Mouse (Mus musculus) hindbrain, embryonic 16.5 days (tissue): ENCODE results near the gene Tspan18. TPM values are rescaled to one million over a fixed set of nuclear protein-coding genes. Genes with fewer than 3 reads are reported as not detected.

Experiments
- ATAC-seq: fragments of 200-750 bp; cut with Nextera tagmentation; 2 replicates; pipeline ENCODE4 v1.8.0; 2017; ENCODE audit warnings: moderate TSS enrichment, moderate library complexity
- H3K27ac ChIP-seq: fragments of 300-500 bp; sonication (generic); 2 replicates; pipeline ENCODE4 v1.5.1; 2014; ENCODE audit warnings: low read depth, mild to moderate bottlenecking, control low read depth, low read length, moderate library complexity
- H3K27me3 ChIP-seq: fragments of 300-500 bp; sonication (generic); replicated peaks from 2 replicates; pipeline ENCODE4 v1.6.1; 2014; ENCODE audit warnings: low read length; ENCODE audit not compliant: control insufficient read depth, insufficient read depth
- H3K36me3 ChIP-seq: fragments of 300-500 bp; sonication (generic); 2 replicates; pipeline ENCODE4 v1.6.1; 2014; ENCODE audit warnings: mild to moderate bottlenecking, low read length, moderate library complexity, mixed read lengths; ENCODE audit not compliant: control insufficient read depth, insufficient read depth
- H3K4me1 ChIP-seq: fragments of 300-500 bp; sonication (generic); 2 replicates; pipeline ENCODE4 v1.6.1; 2014; ENCODE audit warnings: low read depth, low read length; ENCODE audit not compliant: control insufficient read depth, insufficient read depth
- H3K4me2 ChIP-seq: fragments of 300-500 bp; sonication (generic); 2 replicates; pipeline ENCODE4 v1.6.1; 2014; ENCODE audit warnings: mild to moderate bottlenecking, low read length, control low read depth, moderate library complexity
- H3K4me3 ChIP-seq: fragments of 300-500 bp; sonication (generic); 2 replicates; pipeline ENCODE4 v1.5.1; 2014; ENCODE audit warnings: mild to moderate bottlenecking, low read length, control low read depth, moderate library complexity
- H3K9ac ChIP-seq: fragments of 300-500 bp; sonication (generic); 2 replicates; pipeline ENCODE4 v1.6.1; 2014; ENCODE audit warnings: low read depth, mild to moderate bottlenecking, control low read depth, low read length, moderate library complexity
- H3K9me3 ChIP-seq: fragments of 300-500 bp; sonication (generic); 2 replicates; pipeline ENCODE4 v1.6.1; 2014; ENCODE audit warnings: mild to moderate bottlenecking, low read length, moderate library complexity; ENCODE audit not compliant: control insufficient read depth
- WGBS: fragments of 180-500 bp; shearing (Covaris S2); extraction: QIAGEN DNeasy Blood & Tissue Kit; methylation state at CpG from one replicate; pipeline ENCODE4 v1.1.7; 2014; 5-methylcytosine and 5-hydroxymethylcytosine counted together
- polyA plus RNA-seq: library from polyadenylated mRNA; unstranded; fragments of >200 nt; fragmentation: Nextera tagmentation; extraction: Ambion mirVana; gene quantifications from 2 replicates; pipeline ENCODE4 v1.2.1, GENCODE M21; 2015

Tspan18 gene
- polyA plus RNA-seq, 1 experiment from 2014 or later = 15.7 TPM

DNA sequence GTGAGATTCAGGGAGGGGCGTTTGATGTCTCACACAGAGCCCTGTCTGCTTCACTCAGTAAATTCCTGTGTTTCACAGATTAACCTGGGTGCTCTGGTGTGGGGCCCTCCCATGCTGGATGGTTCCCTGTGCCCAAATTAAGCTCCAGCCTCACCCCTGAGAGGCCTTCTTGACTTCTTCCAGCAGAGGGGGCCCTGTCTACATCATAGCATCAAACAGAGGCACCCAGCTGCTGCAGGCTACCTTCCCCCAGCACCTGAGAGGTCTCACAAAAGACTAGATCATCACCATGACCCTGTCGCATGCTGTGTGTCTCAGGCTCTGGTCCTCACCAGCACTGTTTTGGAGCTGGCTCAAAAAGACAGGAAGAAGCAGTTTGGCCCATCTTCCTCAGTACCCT lies 121.9 kb downstream of the Tspan18 start:
- Histone ChIP-seq H3K4me2 (no peak overlapping the region), H3K9ac (no peak overlapping the region), H3K4me1 (peaks cover 6% of the 10 kb centered on the region), H3K27ac (no peak overlapping the region), H3K36me3 (no peaks in the 10 kb centered on the region), H3K9me3 (no peaks in the 10 kb centered on the region), H3K27me3 (no peaks in the 10 kb centered on the region), H3K4me3 (no peak overlapping the region)
- no peak for ATAC-seq
- WGBS = 87% methylated on average over 2 of the region's 2 CpGs

DNA sequence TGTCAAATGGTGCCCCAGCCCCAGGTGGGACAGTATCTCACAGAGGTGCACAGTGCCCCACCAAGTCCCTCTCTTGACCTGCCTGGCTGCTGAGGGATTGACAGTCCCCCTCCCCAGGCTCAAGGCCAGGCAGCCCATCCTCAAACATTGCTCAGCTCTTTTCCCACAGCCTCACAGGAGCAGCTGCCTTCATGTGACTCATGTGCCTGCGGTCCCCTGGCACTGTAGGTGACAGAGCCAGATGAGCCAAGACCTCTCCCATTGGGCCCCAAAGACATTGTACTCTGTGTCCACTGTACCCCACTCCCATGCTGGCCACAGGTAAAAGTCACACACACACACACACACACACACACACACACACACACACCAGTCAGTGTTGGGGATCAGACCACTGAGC lies 128.2 kb downstream of the Tspan18 start:
- Histone ChIP-seq H3K9me3 (no peaks in the 10 kb centered on the region), H3K36me3 (no peaks in the 10 kb centered on the region), H3K27me3 (no peaks in the 10 kb centered on the region), H3K9ac (no peak overlapping the region), H3K27ac (no peak overlapping the region), H3K4me2 (no peak overlapping the region), H3K4me1 (no peaks in the 10 kb centered on the region), H3K4me3 (no peak overlapping the region)
- WGBS = 90% methylated on average over 1 of the region's 1 CpGs
- ATAC-seq = no peak

DNA sequence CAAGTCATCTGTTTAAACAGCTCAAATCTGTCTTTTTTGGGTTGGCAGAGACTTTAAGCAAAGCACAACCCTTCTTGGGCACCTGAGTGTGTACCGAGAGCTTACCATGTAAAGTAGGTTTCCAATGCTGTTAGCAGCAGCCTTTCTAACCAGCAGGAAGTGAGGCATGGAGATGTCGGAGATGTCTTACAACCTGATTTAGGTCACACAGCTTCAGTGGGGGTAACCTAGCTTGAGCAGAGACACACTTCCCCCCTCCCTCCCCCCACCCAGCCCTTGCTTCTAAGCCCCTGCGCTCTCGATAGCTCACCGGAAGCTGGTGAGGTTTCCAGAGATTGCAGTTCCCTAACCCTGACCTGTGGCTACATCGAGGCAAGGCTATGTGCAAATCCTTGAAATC lies 129.7 kb downstream of the Tspan18 start:
- 86% methylated on average over 6 of the region's 6 CpGs for WGBS
- no peaks in the 10 kb centered on the region for H3K4me1 ChIP-seq
- H3K27ac ChIP-seq = no peak overlapping the region
- ATAC-seq = no peak
- no peak overlapping the region for H3K4me2 ChIP-seq
- no peaks in the 10 kb centered on the region; the same call in 1 of the 2 replicates for H3K36me3 ChIP-seq
- no peaks in the 10 kb centered on the region for H3K27me3 ChIP-seq
- no peaks in the 10 kb centered on the region for H3K9me3 ChIP-seq
- no peak overlapping the region for H3K4me3 ChIP-seq
- H3K9ac ChIP-seq = no peak overlapping the region

DNA sequence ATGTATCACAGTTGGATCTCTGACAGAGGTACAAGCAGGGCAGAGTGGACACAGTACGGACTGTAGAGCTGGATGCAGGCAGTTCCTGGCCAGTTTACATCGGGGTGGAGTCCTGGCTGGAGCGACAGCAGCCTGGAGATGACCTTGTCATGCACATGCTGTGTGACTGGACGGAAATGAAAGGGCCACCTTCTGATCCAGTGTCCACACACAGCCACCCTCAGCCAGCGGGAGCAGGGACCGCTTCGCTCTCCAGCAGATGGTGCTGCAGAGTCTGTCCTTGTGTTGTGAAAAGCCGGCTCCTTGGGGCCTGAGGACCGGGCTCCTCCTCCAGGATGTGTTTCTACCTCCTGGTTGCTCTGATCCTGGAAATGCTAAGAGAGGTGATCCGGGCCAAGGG lies 130.6 kb downstream of the Tspan18 start:
- Histone ChIP-seq H3K4me3 (no peak overlapping the region), H3K4me2 (no peak overlapping the region)
- 16% methylated on average over 10 of the region's 10 CpGs for WGBS

DNA sequence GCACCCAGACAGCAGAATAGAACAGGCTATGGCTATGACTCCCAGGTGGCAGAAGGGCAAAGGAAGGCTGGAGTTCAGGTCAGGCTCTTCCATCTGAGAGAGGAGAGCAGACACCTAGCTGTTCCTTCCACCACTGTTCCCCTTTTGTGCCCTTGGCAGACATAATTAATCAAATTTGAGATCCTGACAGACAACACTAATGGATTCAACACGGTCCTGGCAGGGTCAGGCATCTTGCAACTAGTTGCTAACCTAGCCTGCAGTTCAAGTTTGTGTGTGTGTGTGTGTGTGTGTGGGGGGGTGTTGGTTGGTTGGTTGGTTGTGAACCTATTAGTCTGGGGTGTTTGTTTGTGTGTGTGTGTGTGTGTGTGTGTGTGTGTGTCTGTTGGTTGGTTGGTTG lies 131.5 kb downstream of the Tspan18 start:
- Histone ChIP-seq H3K27me3 (no peaks in the 10 kb centered on the region), H3K9me3 (no peaks in the 10 kb centered on the region), H3K4me3 (no peak overlapping the region), H3K27ac (no peak overlapping the region), H3K9ac (no peak overlapping the region), H3K4me2 (no peak overlapping the region), H3K4me1 (no peaks in the 10 kb centered on the region), H3K36me3 (peaks cover 2% of the 10 kb centered on the region; the same call in 1 of the 2 replicates)
- ATAC-seq = no peak
- WGBS = 28% methylated on average over 1 of the region's 1 CpGs

More for the DNA sequence above, 130.6 kb downstream of the Tspan18 start:
- Histone ChIP-seq H3K4me1 (no peaks in the 10 kb centered on the region), H3K36me3 (peaks cover 2% of the 10 kb centered on the region; the same call in 1 of the 2 replicates), H3K27ac (no peak overlapping the region), H3K9ac (no peak overlapping the region), H3K27me3 (no peaks in the 10 kb centered on the region), H3K9me3 (no peaks in the 10 kb centered on the region)
- peak; percentile 59 for ATAC-seq

DNA sequence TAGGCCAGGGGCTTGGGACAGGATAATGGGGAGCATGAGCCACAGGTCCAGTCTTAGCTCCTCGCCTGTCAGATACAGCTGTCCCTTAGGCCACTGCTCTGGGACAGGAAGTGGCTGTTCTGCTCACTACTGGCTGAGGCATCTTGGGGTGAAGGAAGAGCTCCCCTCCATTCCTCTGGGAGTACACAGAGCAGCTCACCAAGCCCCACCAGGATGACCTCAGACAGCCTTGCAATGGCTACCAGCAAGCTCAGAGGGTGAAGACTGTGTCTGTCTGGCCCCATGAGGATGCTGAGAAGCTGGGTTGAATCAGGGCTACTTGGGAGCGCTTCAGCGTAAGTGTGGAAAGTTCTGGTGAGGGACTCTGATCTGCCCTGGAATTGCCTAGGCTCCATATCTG lies 132.3 kb downstream of the Tspan18 start:
- no peaks in the 10 kb centered on the region for H3K4me1 ChIP-seq
- no peak for ATAC-seq
- no peaks in the 10 kb centered on the region for H3K9me3 ChIP-seq
- no peak overlapping the region for H3K27ac ChIP-seq
- no peaks in the 10 kb centered on the region for H3K27me3 ChIP-seq
- no peak overlapping the region for H3K9ac ChIP-seq
- H3K4me3 ChIP-seq = no peak overlapping the region
- 86% methylated on average over 3 of the region's 3 CpGs for WGBS
- H3K4me2 ChIP-seq = no peak overlapping the region
- peaks cover 2% of the 10 kb centered on the region; the same call in 1 of the 2 replicates for H3K36me3 ChIP-seq

DNA sequence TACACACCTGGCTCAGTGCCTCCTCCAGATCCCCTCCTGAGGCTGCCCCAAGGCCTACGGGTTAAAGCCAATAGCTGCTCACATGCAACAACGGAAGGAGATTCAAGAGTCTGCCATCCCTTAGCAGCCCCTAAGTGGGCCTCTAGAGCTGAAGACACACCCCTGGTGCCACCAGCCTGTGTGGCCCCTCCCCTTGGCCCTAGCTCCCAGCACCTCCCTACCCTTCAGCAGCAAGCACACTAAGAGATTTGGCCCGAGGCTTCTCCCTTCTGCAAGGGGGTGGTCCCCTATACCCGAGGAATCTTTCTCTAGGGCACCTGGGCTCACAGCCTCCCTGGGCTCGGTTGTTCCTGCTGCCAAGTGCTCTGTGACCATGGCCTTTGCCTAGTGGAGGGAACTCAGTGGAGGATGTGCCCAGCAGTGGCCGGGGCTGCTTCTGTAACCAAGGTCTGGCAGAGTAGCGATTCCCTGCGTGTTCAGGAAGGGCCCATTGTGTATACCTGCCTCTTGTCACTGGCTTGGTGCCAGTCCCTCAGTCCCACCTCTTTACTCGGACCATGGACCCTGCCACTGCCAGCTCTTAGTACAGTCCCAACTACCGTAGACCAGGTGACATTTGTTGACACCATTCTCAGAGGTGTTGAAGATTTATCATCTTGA lies 133.5 kb downstream of the Tspan18 start:
- Histone ChIP-seq H3K36me3 (peaks cover 2% of the 10 kb centered on the region; the same call in 1 of the 2 replicates), H3K4me3 (no peak overlapping the region), H3K9ac (0 out of 2 replicates have a peak overlapping the region, but pooled peaks have one; percentile 6), H3K4me2 (no peak overlapping the region), H3K27me3 (no peaks in the 10 kb centered on the region), H3K9me3 (no peaks in the 10 kb centered on the region), H3K27ac (no peak overlapping the region), H3K4me1 (no peaks in the 10 kb centered on the region)
- ATAC-seq = no peak
- WGBS = 56% methylated on average over 10 of the region's 10 CpGs

DNA sequence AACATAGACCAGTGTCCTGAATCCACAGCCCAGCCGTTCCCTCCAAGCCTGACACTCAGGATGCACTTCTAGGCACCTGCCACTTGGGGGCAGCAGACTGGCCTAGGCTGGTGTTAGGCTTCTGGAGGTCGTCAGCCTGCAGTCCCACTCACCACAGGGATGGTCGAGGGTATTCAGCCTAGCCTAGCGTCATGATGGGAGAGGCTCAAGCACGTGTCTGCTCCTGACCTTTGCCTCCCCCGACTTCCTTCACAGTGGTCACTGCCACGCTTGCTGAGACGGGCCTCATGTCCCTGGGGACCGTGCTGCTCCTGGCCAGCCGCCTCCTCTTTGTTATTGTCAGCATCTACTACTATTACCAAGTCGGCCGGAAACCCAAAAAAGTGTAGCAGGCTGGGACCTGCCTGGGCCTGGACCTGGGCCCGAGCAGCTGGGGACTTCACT lies 134.8 kb downstream of the Tspan18 start:
- peaks cover 2% of the 10 kb centered on the region; the same call in 1 of the 2 replicates for H3K36me3 ChIP-seq
- ATAC-seq = 0 out of 2 replicates have a peak, but pooled peaks have one; percentile 2
- H3K27ac ChIP-seq = no peak overlapping the region

DNA sequence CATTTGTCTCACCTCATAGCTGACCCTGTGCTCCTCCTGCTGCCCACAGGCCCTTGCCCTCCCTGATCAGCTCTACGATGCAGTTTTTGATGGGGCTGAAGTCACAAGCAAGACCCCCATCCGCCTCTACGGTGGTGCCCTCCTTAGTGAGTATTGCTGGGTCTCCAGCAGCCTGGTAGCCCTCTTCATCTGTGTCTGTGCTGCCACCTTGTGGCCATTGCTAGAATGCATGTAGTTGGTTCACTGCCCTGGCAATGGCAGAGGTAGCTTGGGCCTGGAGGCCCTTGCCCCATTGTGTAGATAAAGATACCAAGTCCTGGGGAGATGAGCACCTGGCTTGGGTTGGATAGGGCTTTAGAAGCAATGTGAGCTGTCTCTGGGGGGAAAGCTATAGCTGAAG lies 135.5 kb downstream of the Tspan18 start:
- H3K4me2 ChIP-seq = no peak overlapping the region
- ATAC-seq = peak; percentile 71
- no peak overlapping the region for H3K4me3 ChIP-seq
- no peaks in the 10 kb centered on the region for H3K9me3 ChIP-seq
- peaks cover 11% of the 10 kb centered on the region for H3K4me1 ChIP-seq
- peaks cover 2% of the 10 kb centered on the region; the same call in 1 of the 2 replicates for H3K36me3 ChIP-seq
- no peaks in the 10 kb centered on the region for H3K27me3 ChIP-seq
- no peak overlapping the region for H3K9ac ChIP-seq
- H3K27ac ChIP-seq = no peak overlapping the region
- WGBS = 21% methylated on average over 3 of the region's 3 CpGs

More for the DNA sequence above, 134.8 kb downstream of the Tspan18 start:
- no peaks in the 10 kb centered on the region for H3K9me3 ChIP-seq
- H3K4me3 ChIP-seq = no peak overlapping the region
- WGBS = 27% methylated on average over 13 of the region's 13 CpGs
- no peak overlapping the region for H3K9ac ChIP-seq
- H3K27me3 ChIP-seq = no peaks in the 10 kb centered on the region
- peaks cover 4% of the 10 kb centered on the region for H3K4me1 ChIP-seq
- H3K4me2 ChIP-seq = no peak overlapping the region
